ENCODE assay signal across 8 mouse cellular contexts in the genomic region with DNA sequence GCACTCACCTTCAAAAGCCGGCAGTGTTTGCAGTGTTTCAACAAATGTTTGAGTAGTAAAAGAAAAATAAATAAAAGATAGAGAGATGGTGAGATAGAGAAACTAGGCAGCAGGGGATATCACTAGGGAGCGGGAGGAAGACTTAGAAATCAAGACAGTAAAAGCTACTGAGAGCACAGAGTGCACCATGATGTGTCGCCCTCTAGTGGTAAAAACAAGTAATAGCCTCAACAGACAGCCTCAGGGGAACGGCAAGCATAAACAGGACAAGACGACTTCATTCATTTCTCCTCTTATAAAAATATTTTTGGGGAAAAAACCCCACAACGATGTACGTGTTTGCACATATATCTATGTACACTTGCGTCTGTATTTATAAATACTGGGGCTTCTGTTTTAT.
DNase-seq lines count a peak whose midpoint lies in the region; ATAC-seq and TF ChIP-seq lines count a peak whose summit lies in the region.

No protein-coding gene starts in this region.

- no peaks in the 10 kb centered on the region for H3K36me3 ChIP-seq in heart, adult 2 months (ENCODE audit: control insufficient read depth, insufficient read depth, low read length)
- H3K36me3 ChIP-seq in kidney, postnatal 0 days (ENCODE audit: insufficient read depth, low read length), result no peaks in the 10 kb centered on the region

- WGBS in heart, adult 2 months, result 19% methylated on average over 8 of the region's 8 CpGs
- 23% methylated on average over 8 of the region's 8 CpGs for WGBS in kidney, postnatal 0 days

- no peaks in the 10 kb centered on the region for H3K4me1 ChIP-seq in heart, adult 2 months (ENCODE audit: control insufficient read depth, insufficient read depth, low read length)
- H3K4me1 ChIP-seq in kidney, postnatal 0 days (replicated peaks; ENCODE audit: insufficient read depth, low read length), result 0 out of 2 replicates have a peak, but pooled peaks cover 3% of the 10 kb centered on the region

- no peak for TF ChIP-seq EP300 in heart, adult 2 months (IDR thresholded peaks at IDR 0.05; ENCODE audit: insufficient read depth, low read depth, low read length)

- H3K4me3 ChIP-seq in heart, adult 2 months, result no peak overlapping the region
- H3K4me3 ChIP-seq in kidney, postnatal 0 days (replicated peaks; ENCODE audit: low read depth, low read length), result no peak overlapping the region

- H3K4me2 ChIP-seq in kidney, postnatal 0 days (ENCODE audit: low read length), result peak overlapping the region; percentile 43

- no peak for DNase-seq in heart, adult 2 months
- no peak for DNase-seq in heart, postnatal 25 days (ENCODE audit: low spot score)
- peak; percentile 36 for DNase-seq in 416B (ENCODE audit: low read depth)
- peak; percentile 6 for DNase-seq in c-Kit-positive CD71-positive TER-119-positive erythroid progenitor cells, embryonic 14.5 days (ENCODE audit: low spot score)
- peak; percentile 72 for DNase-seq in kidney, postnatal 0 days (ENCODE audit: low spot score)
- DNase-seq in right cerebral cortex, postnatal 10 days (ENCODE audit: low spot score in 2 of 2), result no peak
- no peak for DNase-seq in frontal cortex, postnatal 25 days (ENCODE audit: low spot score in 2 of 2)

- H3K27me3 ChIP-seq in heart, adult 2 months (ENCODE audit: control insufficient read depth, insufficient read depth, low read length), result no peaks in the 10 kb centered on the region
- no peaks in the 10 kb centered on the region for H3K27me3 ChIP-seq in kidney, postnatal 0 days (ENCODE audit: insufficient read depth, low read length)

- H3K9me3 ChIP-seq in kidney, postnatal 0 days (replicated peaks; ENCODE audit: low read length), result no peaks in the 10 kb centered on the region

- TF ChIP-seq POLR2A in heart, adult 2 months (IDR thresholded peaks at IDR 0.05; ENCODE audit: insufficient read depth, low read depth, low read length), result no peak

- no peak overlapping the region for H3K9ac ChIP-seq in heart, adult 2 months (ENCODE audit: low read depth, low read length)
- H3K9ac ChIP-seq in kidney, postnatal 0 days (ENCODE audit: low read depth, low read length), result no peak overlapping the region

- no peak for ATAC-seq in kidney, postnatal 0 days (replicated peaks; ENCODE audit: low FRiP score, low read depth)
- ATAC-seq in monocyte, adult 5-6 weeks (replicated peaks; ENCODE audit: insufficient number of reproducible peaks, low FRiP score, low TSS enrichment, poor library complexity, severe bottlenecking), result no peak

- no peaks in the 10 kb centered on the region for H3K79me2 ChIP-seq in heart, adult 2 months (replicated peaks; ENCODE audit: control insufficient read depth, insufficient read depth, low read length)

- peak; percentile 85 for TF ChIP-seq CTCF in heart, adult 2 months (IDR thresholded peaks at IDR 0.05)
- peak; percentile 85 for TF ChIP-seq CTCF in kidney, postnatal 0 days (IDR thresholded peaks at IDR 0.05; ENCODE audit: low read depth)

- no peak overlapping the region for H3K27ac ChIP-seq in heart, adult 2 months
- H3K27ac ChIP-seq in kidney, postnatal 0 days, result no peak overlapping the region

- intact Hi-C loops in heart, adult 2 months (cut with DNase I), result loop anchor here (1.0 kb wide), 2 partner anchors 169 to 217 kb away; no protein-coding TSS in a partner anchor
- intact Hi-C loops in heart, postnatal 25 days (cut with DNase I), result loop anchor here (2.0 kb wide), 1 partner anchor 169 kb away; no protein-coding TSS in a partner anchor

Comparison
In these comparisons a context has a peak if more than half of its experiments do, and no peak if none do; other contexts are left out.
1. DNase-seq: peak in 416B (single experiment), c-Kit-positive CD71-positive TER-119-positive erythroid progenitor cells, embryonic 14.5 days (single experiment) and kidney, postnatal 0 days (single experiment); none in heart, adult 2 months (0 of 2), heart, postnatal 25 days (single experiment), right cerebral cortex, postnatal 10 days (0 of 2) and frontal cortex, postnatal 25 days (0 of 2).